Mouse (Mus musculus): ENCODE measurements at regions not wholly inside any gene's neighbourhood (a gene's known extent, or its start where the extent isn't known, plus 50 kb on each side); places are given as distances from the start of the nearest gene placed in this dataset.

- intact Hi-C loops (cut with DNase I): no loop called here
- peak; percentile 59 to 71 for DNase-seq (ENCODE audit: low spot score in 2 of 2)
Measured at GRCm38 (mm10) chr8:109436830-109437567, 56.8 kb upstream of the Pmfbp1 start.

- no peak for DNase-seq (ENCODE audit: low spot score in 2 of 2)
- intact Hi-C loops (cut with DNase I): no loop called here
Measured at GRCm38 (mm10) chr8:109438531-109438930, 55.3 kb upstream of the Pmfbp1 start.

Small RNA genes lying in the stretch of these regions (microRNA-seq; reads per million reads assigned to microRNA genes)
- 0 reads per million in 2 experiments for gene Gm23163

All from left cerebral cortex, postnatal 14 days (tissue).